Comparison of ENCODE assay signal across 26 mouse cellular contexts in the genomic region with DNA sequence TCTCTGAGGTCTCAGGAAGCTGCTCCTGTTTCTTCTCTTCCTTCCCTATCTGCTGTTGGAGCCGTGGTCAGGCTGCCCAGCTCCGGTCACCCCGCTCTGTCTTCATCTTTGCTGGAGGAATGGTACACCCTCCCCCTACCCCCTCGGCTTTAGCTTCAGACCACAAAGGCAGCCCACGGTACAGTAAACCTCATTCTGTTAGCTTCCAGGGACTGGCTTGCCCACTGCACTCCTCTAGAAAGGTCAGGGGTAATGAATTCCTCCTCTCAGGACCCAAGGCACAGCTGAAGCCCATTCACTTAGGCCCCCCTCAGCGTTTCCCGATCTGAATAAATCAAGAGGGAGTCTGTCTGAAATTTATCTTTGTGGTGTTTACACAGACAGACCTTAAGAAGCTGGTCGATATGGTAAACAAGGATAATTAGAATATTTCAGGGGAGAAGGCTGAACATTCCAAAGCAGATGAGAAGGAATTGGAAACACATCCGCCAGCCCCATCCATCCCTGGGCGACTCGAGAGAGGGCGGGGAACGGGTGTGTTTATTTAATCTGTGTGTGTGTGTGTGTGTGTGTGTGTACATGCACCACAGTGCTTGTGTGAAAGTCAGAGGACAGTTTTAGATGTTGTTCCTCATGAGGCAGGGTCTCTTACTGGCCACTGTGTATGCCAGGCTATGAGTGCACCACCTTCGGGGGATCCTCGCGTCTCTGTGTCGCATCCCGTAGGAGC. TPM values are rescaled to one million over a fixed set of nuclear protein-coding genes. Genes with fewer than 3 reads are reported as not detected.
DNase-seq lines count a peak whose midpoint lies in the region; ATAC-seq and TF ChIP-seq lines count a peak whose summit lies in the region.
"Had no signal": no experiment of that assay in that cellular context is flagged by ENCODE, and none has a peak within 500 bp of the region (broad histone marks: within the 10 kb centered on the region; RNA-seq: fewer than 3 reads in every experiment).

No protein-coding gene starts in this region.

- no peak overlapping the region for H3K27ac ChIP-seq in embryonic facial prominence, embryonic 11.5 days (replicated peaks; ENCODE audit: low read depth, low read length)
- no peak overlapping the region for H3K27ac ChIP-seq in embryonic facial prominence, embryonic 10.5 days (replicated peaks)
- no peak overlapping the region for H3K27ac ChIP-seq in lung, embryonic 14.5 days (ENCODE audit: low read depth)
- H3K27ac ChIP-seq: embryonic facial prominence, embryonic 15.5 days; hindbrain, embryonic 15.5 days; limb, embryonic 12.5 days; neural tube, embryonic 12.5 days had no signal

- H3K9ac ChIP-seq in embryonic facial prominence, embryonic 11.5 days (replicated peaks; ENCODE audit: low read length): no peak overlapping the region
- no peak overlapping the region for H3K9ac ChIP-seq in lung, embryonic 14.5 days
- H3K9ac ChIP-seq: embryonic facial prominence, embryonic 15.5 days; heart, embryonic 12.5 days; hindbrain, embryonic 15.5 days; limb, embryonic 12.5 days; liver, postnatal 0 days; neural tube, embryonic 12.5 days had no signal

- WGBS in embryonic facial prominence, embryonic 11.5 days: 72% methylated on average over 18 of the region's 18 CpGs
- 77% methylated on average over 18 of the region's 18 CpGs for whole genome bisulfite sequencing in embryonic facial prominence, embryonic 10.5 days
- 56% methylated on average over 18 of the region's 18 CpGs for WGBS in lung, embryonic 14.5 days

- H3K4me3 ChIP-seq in embryonic facial prominence, embryonic 11.5 days (ENCODE audit: low read depth, low read length): no peak overlapping the region
- no peak overlapping the region for H3K4me3 ChIP-seq in embryonic facial prominence, embryonic 10.5 days
- no peak overlapping the region for H3K4me3 ChIP-seq in lung, embryonic 14.5 days (ENCODE audit: low read depth, low read length)
- H3K4me3 ChIP-seq: embryonic facial prominence, embryonic 15.5 days; heart, embryonic 12.5 days; hindbrain, embryonic 15.5 days; limb, embryonic 12.5 days; neural tube, embryonic 12.5 days had no signal

- H3K36me3 ChIP-seq in embryonic facial prominence, embryonic 11.5 days (replicated peaks; ENCODE audit: control insufficient read depth, insufficient read depth, low read depth, low read length): no peaks in the 10 kb centered on the region
- H3K36me3 ChIP-seq in embryonic facial prominence, embryonic 10.5 days (replicated peaks): no peaks in the 10 kb centered on the region
- no peaks in the 10 kb centered on the region for H3K36me3 ChIP-seq in lung, embryonic 14.5 days (ENCODE audit: insufficient read depth)
- H3K36me3 ChIP-seq: embryonic facial prominence, embryonic 15.5 days; heart, embryonic 12.5 days; hindbrain, embryonic 15.5 days; limb, embryonic 12.5 days; neural tube, embryonic 12.5 days had no signal

- DNase-seq in embryonic facial prominence, embryonic 11.5 days (ENCODE audit: low spot score): no peak
- DNase-seq in embryonic facial prominence, embryonic 10.5 days (ENCODE audit: low spot score): no peak
- DNase-seq in lung, embryonic 14.5 days: no peak
- DNase-seq in lung, adult 18-20 months: no peak
- peak; percentile 25 for DNase-seq in mesoderm, embryonic 11.5 days (ENCODE audit: low read depth, low spot score)
- no peak for DNase-seq in right cerebral cortex, postnatal 10 days (ENCODE audit: low spot score in 2 of 2)
- DNase-seq in cerebellum, postnatal 36 days: no peak
- DNase-seq: adrenal gland, adult 8-10 months; cerebellum, adult 11-12 months; cerebellum, postnatal 10 days; gastrocnemius, postnatal 14 days; heart, adult 11 months; heart, postnatal 10 days; liver, postnatal 0 days; lung, postnatal 14 days; retina, postnatal 1 day; thymus, postnatal 25 days had no signal

- H3K4me2 ChIP-seq in embryonic facial prominence, embryonic 11.5 days (ENCODE audit: low read depth, low read length): no peak overlapping the region
- H3K4me2 ChIP-seq in lung, embryonic 14.5 days: no peak overlapping the region
- H3K4me2 ChIP-seq: embryonic facial prominence, embryonic 15.5 days; heart, embryonic 12.5 days; hindbrain, embryonic 15.5 days; limb, embryonic 12.5 days; liver, embryonic 11.5 days; neural tube, embryonic 12.5 days had no signal

- TF ChIP-seq CTCF in lung, embryonic 14.5 days (IDR thresholded peaks at IDR 0.05; ENCODE audit: low read depth): no peak

- H3K27me3 ChIP-seq in embryonic facial prominence, embryonic 11.5 days (ENCODE audit: control insufficient read depth, insufficient read depth, low read length): no peaks in the 10 kb centered on the region
- H3K27me3 ChIP-seq in embryonic facial prominence, embryonic 10.5 days (replicated peaks; ENCODE audit: low read depth, poor library complexity, severe bottlenecking): no peaks in the 10 kb centered on the region
- no peaks in the 10 kb centered on the region for H3K27me3 ChIP-seq in lung, embryonic 14.5 days (ENCODE audit: insufficient read depth, low read length)
- H3K27me3 ChIP-seq: embryonic facial prominence, embryonic 15.5 days; heart, embryonic 12.5 days; hindbrain, embryonic 15.5 days; limb, embryonic 12.5 days; neural tube, embryonic 12.5 days had no signal

- no peaks in the 10 kb centered on the region for H3K4me1 ChIP-seq in embryonic facial prominence, embryonic 11.5 days (ENCODE audit: control insufficient read depth, insufficient read depth, low read length)
- H3K4me1 ChIP-seq in embryonic facial prominence, embryonic 10.5 days: peaks cover 5% of the 10 kb centered on the region; the same call in 1 of the 2 replicates
- H3K4me1 ChIP-seq in lung, embryonic 14.5 days (ENCODE audit: insufficient read depth): no peaks in the 10 kb centered on the region
- H3K4me1 ChIP-seq: embryonic facial prominence, embryonic 15.5 days; hindbrain, embryonic 15.5 days; limb, embryonic 12.5 days; neural tube, embryonic 12.5 days had no signal

- no peaks in the 10 kb centered on the region for H3K9me3 ChIP-seq in embryonic facial prominence, embryonic 11.5 days (replicated peaks; ENCODE audit: control insufficient read depth, low read length)
- no peaks in the 10 kb centered on the region for H3K9me3 ChIP-seq in embryonic facial prominence, embryonic 10.5 days
- H3K9me3 ChIP-seq in lung, embryonic 14.5 days (ENCODE audit: low read depth, low read length): no peaks in the 10 kb centered on the region
- H3K9me3 ChIP-seq: embryonic facial prominence, embryonic 15.5 days; heart, embryonic 12.5 days; hindbrain, embryonic 15.5 days; limb, embryonic 12.5 days; neural tube, embryonic 12.5 days had no signal

- ATAC-seq in embryonic facial prominence, embryonic 11.5 days (replicated peaks; ENCODE audit: insufficient number of reproducible peaks, low FRiP score, low TSS enrichment, low read depth): 0 out of 2 replicates have a peak, but pooled peaks have one; percentile 65
- peak; percentile 60 for ATAC-seq in lung, embryonic 14.5 days (ENCODE audit: insufficient read depth)
- ATAC-seq: activated CD4-positive, CD25-positive, alpha-beta regulatory T cell, adult 4 months; forebrain, embryonic 16.5 days; intestine, embryonic 16.5 days; liver, postnatal 0 days had no signal

RNA-seq across cellular contexts. Expression of gene Gli2, which starts 53.0 kb away (rescaled TPM):
- 13.3 and 14.0 TPM in 2 replicates for polyA plus RNA-seq in embryonic facial prominence, embryonic 11.5 days (2014; fragmentation: Nextera tagmentation; extraction: Ambion mirVana)
- 14.1 and 15.0 TPM in 2 replicates for polyA plus RNA-seq in embryonic facial prominence, embryonic 10.5 days (2016; fragmentation: Nextera tagmentation; extraction: Ambion mirVana)
- 13.4 and 15.1 TPM in 2 replicates for polyA plus RNA-seq in lung, embryonic 14.5 days (2014; fragmentation: Nextera tagmentation; extraction: Ambion mirVana)
- polyA plus RNA-seq: activated CD4-positive, CD25-positive, alpha-beta regulatory T cell, adult 4 months had no signal
